Mouse (Mus musculus): ENCODE data around the gene Tceal5.
A peak's percentile ranks its signal among the peaks of the same experiment; 100 is the strongest.

Tceal5 gene

GRCm38 (mm10) chrX:136203664-136204066 is at the start of gene Tceal5:
Tceal5 (minus strand) TSS chrX:136203876.
- DNase-seq = no peak

- no peak for DNase-seq
Observed at GRCm38 (mm10) chrX:136252023-136252729, 48.5 kb upstream of the Tceal5 start.

- no peak for DNase-seq
Observed at GRCm38 (mm10) chrX:136249671-136250070, 46.0 kb upstream of the Tceal5 start.

- DNase-seq = no peak
Observed at GRCm38 (mm10) chrX:136248811-136249210, 45.1 kb upstream of the Tceal5 start.

- peak; percentile 30 for DNase-seq
Observed at GRCm38 (mm10) chrX:136245521-136246071, 41.9 kb upstream of the Tceal5 start.

- DNase-seq = peak; percentile 59
Observed at GRCm38 (mm10) chrX:136244574-136245229, 41.0 kb upstream of the Tceal5 start, which contains the start of gene Tceal9. Tceal9 (plus strand) TSS chrX:136245079.

- no peak for DNase-seq
Observed at GRCm38 (mm10) chrX:136243181-136243580, 39.5 kb upstream of the Tceal5 start.

GRCm38 (mm10) chrX:136238118-136238517 is 34.4 kb upstream of the Tceal5 start:
- DNase-seq = peak; percentile 33

GRCm38 (mm10) chrX:136227768-136228167 is 24.1 kb upstream of the Tceal5 start:
- no peak for DNase-seq

- DNase-seq = no peak
Observed at GRCm38 (mm10) chrX:136223714-136224113, 20.0 kb upstream of the Tceal5 start.

- no peak for DNase-seq
Observed at GRCm38 (mm10) chrX:136216303-136216702, 12.6 kb upstream of the Tceal5 start.

GRCm38 (mm10) chrX:136214729-136215677 is 11.3 kb upstream of the Tceal5 start, which contains the start of the genes Tceal7 and Bex1:
Tceal7 (plus strand) TSS chrX:136214779.
Bex1 (minus strand) TSS chrX:136215513.
- peak; percentile 18 for DNase-seq

- no peak for DNase-seq
Observed at GRCm38 (mm10) chrX:136213396-136213795, 9.7 kb upstream of the Tceal5 start.

GRCm38 (mm10) chrX:136204406-136204805 is 730 bp upstream of the Tceal5 start:
- DNase-seq = no peak

- no peak for DNase-seq
Observed at GRCm38 (mm10) chrX:136203257-136203656, 419 bp downstream of the Tceal5 start.

- peak; percentile 55 for DNase-seq
Observed at GRCm38 (mm10) chrX:136196873-136197272, 6.8 kb downstream of the Tceal5 start.

- no peak for DNase-seq
Observed at GRCm38 (mm10) chrX:136195193-136195944, 8.3 kb downstream of the Tceal5 start.

- DNase-seq = no peak
Observed at GRCm38 (mm10) chrX:136183107-136183506, 20.6 kb downstream of the Tceal5 start.

- DNase-seq = peak; percentile 57
Observed at GRCm38 (mm10) chrX:136180897-136181553, 22.7 kb downstream of the Tceal5 start.

- no peak for DNase-seq
Observed at GRCm38 (mm10) chrX:136172786-136173185, 30.9 kb downstream of the Tceal5 start.

- DNase-seq = peak; percentile 37
Observed at GRCm38 (mm10) chrX:136172118-136172551, 31.5 kb downstream of the Tceal5 start, which contains the start of gene Tceal8. Tceal8 (minus strand) TSS chrX:136172342.
